Mouse (Mus musculus) mature B cell (primary cell): ENCODE results near the gene Chmp4b.

Experiments
- in situ Hi-C: fragments of 300-500 bp; cut with MboI; formaldehyde crosslinking; loops from 2 replicates; pipeline ENCODE4 v1.14.3; 2019

Chmp4b gene

DNA sequence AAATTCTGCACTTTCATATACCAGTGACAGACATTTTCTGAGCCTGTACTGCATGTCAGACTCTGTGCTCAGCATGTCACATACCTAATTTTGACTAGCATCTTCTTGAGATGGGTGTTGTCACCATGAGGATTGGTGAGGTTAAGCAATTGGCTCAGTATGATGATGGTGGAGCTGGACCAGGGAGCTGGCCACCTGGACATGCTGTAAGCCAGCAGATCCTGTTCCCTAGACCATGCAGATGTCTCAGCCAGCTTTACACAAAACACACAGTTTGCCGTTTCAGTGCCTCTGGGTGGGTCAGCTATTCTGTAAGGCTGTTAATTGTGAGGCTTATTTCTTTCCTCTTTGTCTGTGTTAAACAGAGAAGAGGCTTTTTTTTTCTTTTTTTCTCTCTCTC is 31.2 kb downstream of the Chmp4b start:
- in situ Hi-C loops, result no loop called here

DNA sequence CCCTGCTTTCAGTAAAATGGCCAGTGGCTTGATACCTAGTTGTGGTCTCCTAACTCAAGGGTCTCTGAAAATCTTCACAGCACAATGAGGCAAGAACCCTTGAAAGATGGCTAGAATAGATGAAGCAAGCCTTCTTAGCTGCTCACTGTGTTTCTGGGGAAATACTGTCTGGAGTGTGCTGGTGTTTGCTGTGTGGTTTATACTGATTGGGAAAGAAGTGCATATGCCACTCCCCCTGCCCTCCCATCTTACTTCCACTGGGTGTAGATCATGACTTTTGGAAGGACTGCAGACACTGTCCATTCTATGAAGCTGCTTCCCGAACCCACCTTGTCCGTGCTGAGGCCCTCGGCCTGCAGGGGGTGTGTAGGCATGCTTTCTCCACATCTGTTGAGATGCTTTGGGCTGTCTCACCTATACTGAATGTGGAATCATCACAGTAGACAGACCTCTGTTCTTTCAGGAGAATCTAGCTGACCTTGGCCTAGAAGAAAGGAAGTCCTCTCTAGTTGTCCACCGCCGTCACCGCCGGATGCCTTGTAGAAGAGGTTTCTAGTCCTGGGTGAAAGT is 33.5 kb downstream of the Chmp4b start:
- in situ Hi-C loops, result no loop called here

DNA sequence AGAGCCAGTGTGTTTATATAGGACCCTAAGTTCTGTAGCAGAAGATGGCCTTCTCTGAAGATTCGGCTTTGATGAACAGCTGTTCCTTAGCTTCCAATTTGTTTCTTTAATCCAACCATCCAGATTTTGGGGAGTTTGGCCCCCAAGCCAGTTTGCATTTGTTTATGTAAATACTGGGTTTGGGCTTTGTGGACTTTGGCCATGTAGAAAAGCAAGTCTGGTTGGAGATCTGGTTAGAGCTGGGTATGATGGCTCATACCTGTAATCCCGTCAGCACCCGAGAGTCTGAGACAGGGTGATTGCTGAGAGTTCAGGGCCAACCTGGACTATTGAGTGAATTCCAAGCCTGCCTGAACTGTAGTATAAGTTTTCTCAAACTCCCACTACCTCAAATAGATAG is 34.3 kb downstream of the Chmp4b start:
- in situ Hi-C loops, result no loop called here

- in situ Hi-C loops, result no loop called here
Observed at GRCm38 (mm10) chr2:154686819-154687218, 35.3 kb downstream of the Chmp4b start.

DNA sequence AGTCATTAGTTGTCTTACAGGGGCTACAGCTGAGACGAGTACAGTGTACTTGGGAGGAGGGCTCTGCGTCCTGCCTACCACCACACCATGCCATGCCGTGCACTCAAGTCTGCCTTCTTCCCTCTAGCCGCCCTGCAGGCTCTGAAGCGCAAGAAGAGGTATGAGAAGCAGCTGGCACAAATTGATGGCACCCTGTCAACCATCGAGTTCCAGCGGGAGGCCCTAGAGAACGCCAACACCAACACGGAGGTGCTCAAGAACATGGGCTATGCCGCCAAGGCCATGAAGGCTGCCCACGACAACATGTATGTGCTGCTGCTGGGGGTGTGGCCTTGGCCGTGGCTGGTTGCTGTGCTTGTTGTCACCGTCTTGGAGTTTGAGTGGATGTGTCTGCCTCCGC is 37.9 kb downstream of the Chmp4b start:
- in situ Hi-C loops, result no loop called here

- in situ Hi-C loops, result no loop called here
Observed at GRCm38 (mm10) chr2:154690959-154691358, 39.5 kb downstream of the Chmp4b start.

GRCm38 (mm10) chr2:154693186-154693940 is 41.9 kb downstream of the Chmp4b start:
- in situ Hi-C loops, result no loop called here

- in situ Hi-C loops, result no loop called here
Observed at GRCm38 (mm10) chr2:154693941-154694256, 42.4 kb downstream of the Chmp4b start.

DNA sequence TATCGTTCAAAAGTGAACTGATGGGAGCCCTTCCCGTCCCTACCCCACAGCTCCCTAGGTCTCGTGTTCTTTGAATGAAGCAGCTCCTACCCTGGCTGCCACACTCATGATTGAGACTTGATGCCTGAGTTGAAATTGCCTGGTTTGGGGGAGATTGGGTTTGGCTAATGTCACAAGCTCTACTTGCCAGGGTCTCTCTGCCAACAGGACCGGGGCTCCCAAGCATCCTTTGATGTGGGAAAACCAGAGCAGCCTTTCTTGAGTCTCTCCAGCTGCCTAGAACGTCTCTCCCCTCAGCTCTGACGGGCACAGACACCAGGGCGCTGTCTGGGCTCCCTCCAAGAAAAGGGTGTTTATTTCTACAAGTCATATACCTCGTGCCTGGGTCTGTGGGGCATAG is 44.2 kb downstream of the Chmp4b start:
- in situ Hi-C loops, result no loop called here

DNA sequence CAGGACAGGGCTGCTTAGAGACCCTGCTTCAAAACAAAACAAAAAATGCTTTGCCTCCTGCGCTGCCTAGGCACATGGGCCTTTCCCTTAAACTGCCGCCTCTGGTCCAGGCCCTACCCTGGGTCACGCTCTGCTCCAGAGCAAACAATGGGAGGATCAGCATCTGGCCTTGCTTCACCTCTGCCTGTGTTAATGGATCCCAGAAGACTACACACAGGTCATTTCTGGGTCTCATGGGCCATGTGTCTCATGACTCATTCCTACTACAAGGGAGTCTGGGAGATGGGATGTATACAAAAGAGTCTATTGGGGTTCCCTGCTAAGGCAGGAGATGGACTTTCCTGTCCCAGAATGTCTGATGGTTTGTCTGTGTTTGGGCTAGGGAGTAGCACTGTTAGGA is 45.2 kb downstream of the Chmp4b start:
- in situ Hi-C loops, result no loop called here

- in situ Hi-C loops, result no loop called here
Observed at GRCm38 (mm10) chr2:154699360-154699759, 47.9 kb downstream of the Chmp4b start.

GRCm38 (mm10) chr2:154700177-154700576 is 48.7 kb downstream of the Chmp4b start:
- in situ Hi-C loops, result loop anchor here (10.0 kb wide), 1 partner anchor 155 kb away; no protein-coding TSS in a partner anchor

- in situ Hi-C loops, result loop anchor here (10.0 kb wide), 1 partner anchor 152 kb away; no protein-coding TSS in a partner anchor
Observed at GRCm38 (mm10) chr2:154702637-154703315, 51.3 kb downstream of the Chmp4b start.

DNA sequence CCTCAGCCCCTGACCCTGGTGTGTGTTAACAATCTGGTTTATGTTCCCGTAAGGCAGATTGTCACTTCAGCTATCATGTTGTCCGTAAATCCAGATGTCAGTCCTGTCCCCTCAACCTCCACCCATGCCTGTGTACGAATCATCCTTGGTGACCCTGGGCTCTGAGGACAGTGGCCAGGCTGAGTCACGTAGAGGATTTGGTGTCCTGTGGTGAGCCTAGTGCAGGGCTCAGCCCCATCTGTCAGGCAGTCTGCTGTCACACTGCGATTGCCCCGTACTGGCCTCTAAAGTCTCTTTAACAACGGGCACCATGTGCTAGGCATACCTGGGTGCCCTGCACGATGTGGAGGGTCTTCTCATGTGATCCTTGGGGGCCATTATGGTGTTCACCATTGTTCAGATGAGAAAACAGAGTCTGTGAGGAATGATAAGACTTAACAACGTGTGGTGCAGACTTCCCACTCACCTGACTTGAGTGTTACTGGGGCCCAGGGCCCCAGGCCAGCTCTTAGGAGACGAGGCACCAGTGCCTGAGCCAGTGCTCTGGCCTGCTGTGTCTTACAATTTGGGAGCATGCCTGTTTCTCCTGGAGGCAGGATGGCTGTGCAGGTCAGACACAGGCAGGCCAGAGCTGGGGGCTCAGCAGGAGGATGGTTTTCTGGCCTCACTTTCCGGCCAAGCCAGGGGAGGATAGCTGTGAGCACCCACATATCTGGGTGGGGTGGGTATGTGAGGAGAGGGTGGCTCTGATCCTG is 55.2 kb downstream of the Chmp4b start:
- in situ Hi-C loops, result loop anchor here (10.0 kb wide), 1 partner anchor 148 kb away; no protein-coding TSS in a partner anchor

DNA sequence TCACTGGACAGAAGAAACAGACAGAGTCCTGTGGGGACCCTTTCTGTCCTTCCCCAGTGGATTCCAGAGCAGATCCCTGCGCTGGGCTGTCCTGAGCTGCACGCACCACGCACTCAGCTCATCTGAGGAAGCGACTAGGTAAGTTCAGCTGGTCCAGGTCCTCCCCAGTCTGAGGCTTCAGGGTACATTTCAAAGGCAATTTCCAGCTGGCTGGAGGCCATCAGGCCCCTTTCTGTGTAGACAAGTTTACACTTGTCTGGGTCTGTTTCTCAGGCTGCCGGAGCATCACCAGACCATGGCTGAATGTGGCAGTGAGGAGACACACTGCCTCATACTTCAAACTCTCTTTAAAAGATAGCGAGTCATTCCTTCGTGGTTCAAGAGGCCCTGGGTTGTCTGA is 55.8 kb downstream of the Chmp4b start:
- in situ Hi-C loops, result loop anchor here (10.0 kb wide), 1 partner anchor 148 kb away; no protein-coding TSS in a partner anchor

GRCm38 (mm10) chr2:154707830-154708385 is 56.4 kb downstream of the Chmp4b start:
- in situ Hi-C loops, result loop anchor here (10.0 kb wide), 1 partner anchor 147 kb away; no protein-coding TSS in a partner anchor

- in situ Hi-C loops, result no loop called here
Observed at GRCm38 (mm10) chr2:154711701-154712100, 60.2 kb downstream of the Chmp4b start.

- in situ Hi-C loops, result no loop called here
Observed at GRCm38 (mm10) chr2:154712271-154712677, 60.8 kb downstream of the Chmp4b start.

DNA sequence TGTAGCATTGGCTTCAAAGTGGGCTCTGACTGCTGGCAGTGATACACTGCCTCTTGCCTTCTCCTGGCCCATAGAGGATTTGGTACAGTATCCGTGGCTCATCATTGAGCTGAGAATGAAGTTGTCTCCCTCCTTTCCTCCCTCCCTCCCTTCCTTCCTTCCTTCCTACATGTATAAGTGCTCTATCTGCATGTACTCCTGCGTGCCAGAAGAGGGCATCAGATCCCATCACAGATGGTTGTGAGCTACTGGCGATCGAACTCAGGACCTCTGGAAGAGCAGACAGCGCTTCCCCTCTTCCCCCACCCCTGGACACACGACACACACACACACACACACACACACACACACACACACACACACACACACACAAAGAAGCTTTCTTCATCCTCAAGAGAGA is 61.6 kb downstream of the Chmp4b start:
- in situ Hi-C loops, result no loop called here

- in situ Hi-C loops, result no loop called here
Observed at GRCm38 (mm10) chr2:154713964-154714363, 62.5 kb downstream of the Chmp4b start.

DNA sequence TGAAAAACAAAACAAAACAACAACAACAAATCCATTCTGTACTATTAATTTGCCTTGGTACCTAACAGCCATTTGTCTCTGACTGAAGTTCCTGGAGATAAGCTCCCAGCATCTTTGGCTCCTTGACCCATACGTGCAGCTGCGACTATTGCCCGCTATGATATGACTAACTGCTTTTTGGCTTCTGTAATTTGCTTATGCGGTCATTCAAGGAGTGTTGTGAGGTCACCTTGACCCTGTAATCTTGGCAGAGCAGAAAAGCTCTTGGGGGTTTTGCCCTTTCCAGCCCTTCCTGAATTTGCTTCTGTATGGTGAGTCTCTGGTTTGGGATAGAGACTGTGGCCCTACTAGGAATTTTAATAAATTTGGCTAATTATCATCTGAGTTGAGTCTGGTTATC is 65.1 kb downstream of the Chmp4b start:
- in situ Hi-C loops, result no loop called here

GRCm38 (mm10) chr2:154717081-154717480 is 65.6 kb downstream of the Chmp4b start:
- in situ Hi-C loops, result no loop called here
